Comparison of ENCODE assay signal across 20 mouse cellular contexts in genomic region chr10:13103838-13104237, GRCm38 (mm10). TPM values are rescaled to one million over a fixed set of nuclear protein-coding genes. Genes with fewer than 3 reads are reported as not detected.
"Had no signal": no experiment of that assay in that cellular context is flagged by ENCODE, and none has a peak within 500 bp of the region (broad histone marks: within the 10 kb centered on the region; RNA-seq: fewer than 3 reads in every experiment).

No protein-coding gene starts in this region.

- H3K36me3 ChIP-seq: intestine, embryonic 15.5 days; limb, embryonic 12.5 days; neural tube, embryonic 12.5 days; neural tube, embryonic 15.5 days had no signal

- H3K27me3 ChIP-seq: intestine, embryonic 15.5 days; limb, embryonic 12.5 days; limb, embryonic 15.5 days; neural tube, embryonic 12.5 days; neural tube, embryonic 15.5 days had no signal

- ATAC-seq: intestine, embryonic 15.5 days; liver, postnatal 0 days; lung, postnatal 0 days had no signal

- DNase-seq: kidney, adult 18-20 months; kidney, adult 9 months; kidney, postnatal 14 days; kidney, postnatal 4 days; liver, postnatal 0 days; lung, embryonic 14.5 days; midbrain, embryonic 14.5 days; retina, postnatal 1 day; right cerebral cortex, postnatal 4 days; spleen, adult 18-20 months; thymus, adult 2 months; thymus, postnatal 14 days; thymus, postnatal 4 days had no signal

RNA-seq across cellular contexts. Expression of gene Plagl1, which starts 43.5 kb away (rescaled TPM):
- total RNA-seq: megakaryocyte-erythroid progenitor cell, adult 5-6 weeks had no signal
